Mouse (Mus musculus): Measurements from ENCODE around the gene Aggf1. TPM values are rescaled to one million over a fixed set of nuclear protein-coding genes. Genes with fewer than 3 reads are reported as not detected.

Aggf1 gene
- polyA plus RNA-seq (2014; fragmentation: Nextera tagmentation; extraction: Ambion mirVana) = 38.0 and 40.3 TPM in 2 replicates

DNA sequence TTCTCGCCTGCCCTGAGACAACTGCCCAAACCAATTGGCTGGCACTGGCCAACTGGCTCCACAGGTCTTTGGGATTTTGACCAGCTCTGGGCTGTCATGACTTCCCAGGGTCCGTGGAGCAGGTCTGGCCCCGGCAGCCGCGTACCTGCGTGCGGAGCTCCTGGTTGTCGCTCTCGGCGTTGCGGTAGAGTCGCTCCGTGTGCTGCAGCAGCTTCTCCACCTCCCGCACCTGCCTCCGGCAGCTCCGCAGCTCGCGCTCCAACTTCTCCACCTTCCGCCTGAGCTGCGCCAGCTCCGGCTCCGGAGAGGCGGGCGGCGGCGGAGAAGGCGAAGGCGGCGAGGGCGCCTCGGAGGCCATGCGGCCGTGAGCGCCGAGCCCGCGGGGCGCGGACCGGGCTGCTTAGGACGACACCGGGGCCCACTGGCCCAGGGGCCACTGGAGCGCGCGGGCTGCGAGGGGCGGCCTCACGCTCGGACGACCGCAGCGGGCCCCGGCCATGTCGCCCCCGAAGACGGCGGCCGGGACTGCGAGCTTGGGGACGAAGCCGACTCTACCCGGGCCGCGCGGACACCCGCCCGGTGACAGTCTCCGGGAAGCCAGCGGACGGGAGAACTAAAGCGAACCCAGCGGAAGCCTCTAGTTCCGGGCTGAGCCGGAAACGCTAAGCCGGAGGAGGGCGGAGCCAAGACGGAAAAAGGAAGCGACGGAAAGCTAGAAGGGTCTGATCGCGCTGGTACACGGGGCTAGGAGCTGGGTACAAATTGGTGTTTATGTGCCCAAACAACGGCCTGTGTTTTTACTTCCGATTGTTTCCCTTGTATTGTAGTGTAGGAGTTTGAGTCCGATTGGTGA, at the start of gene Aggf1:
TSS of gene Aggf1 (minus strand) at position 652 of the 853 bp plus-strand sequence.
- peak within 1 kb of the TSS; percentile 94 for H3K9ac ChIP-seq (ENCODE audit: low read length)
- peak within 1 kb of the TSS; percentile 68 for H3K27ac ChIP-seq (ENCODE audit: low read depth, low read length)
- H3K27me3 ChIP-seq (replicated peaks; ENCODE audit: control insufficient read depth, insufficient read depth, low read length) = no peaks in the 10 kb centered on the region
- H3K4me3 ChIP-seq (ENCODE audit: low read depth, low read length) = peak within 1 kb of the TSS; percentile 99
- peak within 1 kb of the TSS; percentile 91 for H3K4me2 ChIP-seq (ENCODE audit: low read length)
- peak; percentile 97 for DNase-seq (ENCODE audit: low spot score)
- ATAC-seq = peak; percentile 99
- under 1% methylated on average over 77 of the region's 86 CpGs for WGBS
- peaks cover 11% of the 10 kb centered on the region for H3K4me1 ChIP-seq (ENCODE audit: control insufficient read depth, insufficient read depth, low read length)
- no peaks in the 10 kb centered on the region for H3K9me3 ChIP-seq (replicated peaks; ENCODE audit: control insufficient read depth, low read length)
- peaks cover 17% of the 10 kb centered on the region for H3K36me3 ChIP-seq (ENCODE audit: control insufficient read depth, insufficient read depth, low read length)

DNA sequence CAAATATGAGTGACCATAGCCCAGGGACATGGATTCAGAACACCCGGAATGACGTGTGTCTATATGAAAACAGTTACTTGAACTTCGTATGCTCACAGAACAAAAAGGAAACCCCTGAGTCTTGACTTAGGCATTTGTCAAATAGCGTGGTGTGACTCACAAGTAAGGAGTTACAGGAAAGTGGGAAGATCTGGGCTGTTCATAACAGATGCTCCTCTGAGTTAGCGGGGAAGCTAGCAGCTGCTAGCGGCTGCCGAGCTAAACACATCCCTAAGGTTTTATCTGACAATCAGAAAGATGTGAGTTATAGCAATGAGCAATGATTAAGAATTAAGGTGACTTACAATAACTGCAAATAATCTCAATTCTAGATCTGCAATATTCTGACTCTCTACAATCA, 49.8 kb upstream of the Aggf1 start:
- no peak overlapping the region for H3K4me3 ChIP-seq (ENCODE audit: low read depth, low read length)
- DNase-seq (ENCODE audit: low spot score) (peak; percentile 28), ATAC-seq (no peak)
- H3K4me1 ChIP-seq (ENCODE audit: control insufficient read depth, insufficient read depth, low read length) = peaks cover 6% of the 10 kb centered on the region
- no peak overlapping the region for H3K9ac ChIP-seq (ENCODE audit: low read length)
- H3K27me3 ChIP-seq (replicated peaks; ENCODE audit: control insufficient read depth, insufficient read depth, low read length) = no peaks in the 10 kb centered on the region
- no peak overlapping the region for H3K27ac ChIP-seq (ENCODE audit: low read depth, low read length)
- no peaks in the 10 kb centered on the region for H3K9me3 ChIP-seq (replicated peaks; ENCODE audit: control insufficient read depth, low read length)
- H3K4me2 ChIP-seq (ENCODE audit: low read length) = no peak overlapping the region
- no peaks in the 10 kb centered on the region for H3K36me3 ChIP-seq (ENCODE audit: control insufficient read depth, insufficient read depth, low read length)
- 79% methylated on average over 7 of the region's 7 CpGs for WGBS

DNA sequence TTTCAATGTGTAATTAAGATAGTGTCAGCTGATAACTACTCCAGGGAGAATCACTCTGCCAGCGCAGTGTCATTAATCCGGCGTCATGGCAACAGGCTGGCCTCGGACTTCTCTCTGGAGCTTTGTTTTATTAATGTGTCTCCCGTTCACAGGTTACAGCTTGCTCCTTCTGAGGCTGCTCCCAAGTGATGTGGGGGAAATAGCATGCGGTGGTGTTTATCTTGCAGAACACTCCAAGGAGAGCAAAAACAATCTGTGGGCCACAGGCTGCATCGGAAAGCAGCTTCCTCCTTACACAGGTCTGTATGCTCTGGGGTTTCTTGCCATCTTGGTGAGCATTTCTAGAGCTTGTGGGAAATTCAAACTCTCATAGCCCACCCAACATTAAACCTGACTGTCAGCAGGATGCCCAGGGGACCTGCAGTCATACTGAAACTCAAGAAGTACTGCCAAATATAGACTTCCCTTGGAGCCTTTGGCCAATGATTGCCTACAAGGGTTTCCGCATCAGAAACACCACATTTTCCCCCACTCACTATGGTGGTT, 44.1 kb upstream of the Aggf1 start:
- 25% methylated on average over 8 of the region's 8 CpGs for WGBS
- Histone ChIP-seq H3K9ac (ENCODE audit: low read length) (no peak overlapping the region), H3K27me3 (replicated peaks; ENCODE audit: control insufficient read depth, insufficient read depth, low read length) (no peaks in the 10 kb centered on the region), H3K4me3 (ENCODE audit: low read depth, low read length) (no peak overlapping the region), H3K36me3 (ENCODE audit: control insufficient read depth, insufficient read depth, low read length) (no peaks in the 10 kb centered on the region), H3K27ac (ENCODE audit: low read depth, low read length) (peak overlapping the region; percentile 5; the same call in 1 of the 2 replicates), H3K4me2 (ENCODE audit: low read length) (peak overlapping the region; percentile 23; the same call in 1 of the 2 replicates), H3K9me3 (replicated peaks; ENCODE audit: control insufficient read depth, low read length) (no peaks in the 10 kb centered on the region), H3K4me1 (ENCODE audit: control insufficient read depth, insufficient read depth, low read length) (peaks cover 11% of the 10 kb centered on the region)
- ATAC-seq (peak; percentile 74; the same call in 1 of the 2 replicates), DNase-seq (ENCODE audit: low spot score) (peak; percentile 75)

DNA sequence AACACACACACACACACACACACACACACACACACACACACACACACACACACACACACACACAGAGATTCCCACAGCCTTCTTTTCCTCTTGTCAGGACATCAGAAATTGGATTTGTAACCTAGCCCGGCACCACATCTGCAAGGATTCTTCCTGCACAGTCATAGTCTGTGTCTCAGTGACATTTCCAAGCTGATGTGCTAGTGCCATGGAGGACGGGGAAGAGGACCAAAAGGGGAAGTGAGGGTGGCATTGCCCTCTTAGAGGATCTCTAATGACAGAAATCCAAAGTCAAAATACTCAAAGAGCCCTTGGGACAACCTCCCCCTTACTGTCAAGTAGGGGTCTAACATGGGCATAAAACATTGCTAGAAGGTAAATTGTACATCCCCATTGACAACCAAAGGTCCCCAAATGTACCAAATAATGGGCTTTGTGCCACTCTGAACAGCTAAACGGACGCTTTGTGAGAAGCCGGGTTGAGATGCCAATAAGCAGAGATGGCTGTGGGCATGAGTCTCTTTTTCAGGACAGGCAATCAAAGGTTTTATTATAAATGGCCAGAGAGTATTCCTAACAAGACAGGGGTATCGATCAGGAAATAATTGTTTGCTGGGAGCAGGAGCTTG, 43.5 kb upstream of the Aggf1 start:
- Histone ChIP-seq H3K4me1 (ENCODE audit: control insufficient read depth, insufficient read depth, low read length) (peaks cover 11% of the 10 kb centered on the region), H3K9ac (ENCODE audit: low read length) (no peak overlapping the region), H3K4me2 (ENCODE audit: low read length) (peak overlapping the region; percentile 23; the same call in 1 of the 2 replicates), H3K27ac (ENCODE audit: low read depth, low read length) (0 out of 2 replicates have a peak overlapping the region, but pooled peaks have one; percentile 5), H3K36me3 (ENCODE audit: control insufficient read depth, insufficient read depth, low read length) (no peaks in the 10 kb centered on the region), H3K27me3 (replicated peaks; ENCODE audit: control insufficient read depth, insufficient read depth, low read length) (no peaks in the 10 kb centered on the region), H3K9me3 (replicated peaks; ENCODE audit: control insufficient read depth, low read length) (no peaks in the 10 kb centered on the region), H3K4me3 (ENCODE audit: low read depth, low read length) (no peak overlapping the region)
- whole genome bisulfite sequencing = 32% methylated on average over 6 of the region's 6 CpGs
- ATAC-seq (0 out of 2 replicates have a peak, but pooled peaks have one; percentile 7), DNase-seq (ENCODE audit: low spot score) (no peak)

DNA sequence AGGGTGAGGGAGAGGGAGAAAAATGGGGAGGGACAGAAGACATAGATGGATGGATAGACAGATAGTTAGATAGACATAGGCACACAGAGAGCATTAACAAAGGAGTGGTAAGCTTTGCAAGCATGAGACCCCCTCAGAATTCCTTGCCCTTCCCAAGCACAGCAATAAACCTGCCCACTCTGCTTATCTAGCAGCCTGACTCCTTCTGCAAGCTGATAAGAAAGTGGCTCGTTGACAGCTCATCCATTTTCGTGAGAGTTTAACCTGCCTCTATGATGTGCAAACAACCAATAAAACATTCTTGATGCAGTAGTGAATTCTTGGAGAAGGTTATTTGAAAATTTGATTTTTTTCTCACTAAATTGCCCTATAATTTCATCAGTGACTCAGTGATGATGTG, 37.1 kb upstream of the Aggf1 start:
- Histone ChIP-seq H3K4me1 (ENCODE audit: control insufficient read depth, insufficient read depth, low read length) (no peaks in the 10 kb centered on the region), H3K9ac (ENCODE audit: low read length) (no peak overlapping the region), H3K4me2 (ENCODE audit: low read length) (no peak overlapping the region), H3K27me3 (replicated peaks; ENCODE audit: control insufficient read depth, insufficient read depth, low read length) (no peaks in the 10 kb centered on the region), H3K4me3 (ENCODE audit: low read depth, low read length) (no peak overlapping the region), H3K9me3 (replicated peaks; ENCODE audit: control insufficient read depth, low read length) (no peaks in the 10 kb centered on the region), H3K36me3 (ENCODE audit: control insufficient read depth, insufficient read depth, low read length) (no peaks in the 10 kb centered on the region), H3K27ac (ENCODE audit: low read depth, low read length) (no peak overlapping the region)
- ATAC-seq = no peak
- whole genome bisulfite sequencing = 71% methylated on average over 2 of the region's 2 CpGs
- DNase-seq (ENCODE audit: low spot score) = no peak

DNA sequence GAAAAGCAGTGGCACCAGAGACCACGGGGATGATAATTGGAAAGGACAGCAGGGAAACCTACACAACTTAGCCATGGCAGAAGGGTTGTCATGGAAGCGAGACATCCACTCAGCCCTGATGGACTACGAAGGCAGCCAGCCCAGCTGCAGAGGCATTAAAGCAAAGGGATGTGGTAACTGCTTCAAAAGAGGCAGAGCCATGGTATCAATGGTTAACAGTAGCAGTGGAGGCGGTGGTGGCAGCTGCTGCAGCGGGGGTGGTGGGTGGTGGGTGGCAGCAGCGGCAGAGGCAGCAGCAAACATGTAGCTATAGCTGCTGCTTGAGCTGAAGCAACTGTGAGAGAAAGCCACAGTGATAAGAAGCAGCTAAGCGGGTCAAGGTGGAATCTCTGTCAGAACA, 18.1 kb upstream of the Aggf1 start:
- WGBS = 89% methylated on average over 7 of the region's 7 CpGs
- no peak overlapping the region for H3K4me2 ChIP-seq (ENCODE audit: low read length)
- DNase-seq (ENCODE audit: low spot score) (no peak), ATAC-seq (no peak)
- H3K27me3 ChIP-seq (replicated peaks; ENCODE audit: control insufficient read depth, insufficient read depth, low read length) = no peaks in the 10 kb centered on the region
- H3K36me3 ChIP-seq (ENCODE audit: control insufficient read depth, insufficient read depth, low read length) = no peaks in the 10 kb centered on the region
- H3K27ac ChIP-seq (ENCODE audit: low read depth, low read length) = no peak overlapping the region
- H3K9ac ChIP-seq (ENCODE audit: low read length) = no peak overlapping the region
- H3K9me3 ChIP-seq (replicated peaks; ENCODE audit: control insufficient read depth, low read length) = no peaks in the 10 kb centered on the region; the same call in 1 of the 2 replicates
- H3K4me1 ChIP-seq (ENCODE audit: control insufficient read depth, insufficient read depth, low read length) = no peaks in the 10 kb centered on the region
- H3K4me3 ChIP-seq (ENCODE audit: low read depth, low read length) = no peak overlapping the region

DNA sequence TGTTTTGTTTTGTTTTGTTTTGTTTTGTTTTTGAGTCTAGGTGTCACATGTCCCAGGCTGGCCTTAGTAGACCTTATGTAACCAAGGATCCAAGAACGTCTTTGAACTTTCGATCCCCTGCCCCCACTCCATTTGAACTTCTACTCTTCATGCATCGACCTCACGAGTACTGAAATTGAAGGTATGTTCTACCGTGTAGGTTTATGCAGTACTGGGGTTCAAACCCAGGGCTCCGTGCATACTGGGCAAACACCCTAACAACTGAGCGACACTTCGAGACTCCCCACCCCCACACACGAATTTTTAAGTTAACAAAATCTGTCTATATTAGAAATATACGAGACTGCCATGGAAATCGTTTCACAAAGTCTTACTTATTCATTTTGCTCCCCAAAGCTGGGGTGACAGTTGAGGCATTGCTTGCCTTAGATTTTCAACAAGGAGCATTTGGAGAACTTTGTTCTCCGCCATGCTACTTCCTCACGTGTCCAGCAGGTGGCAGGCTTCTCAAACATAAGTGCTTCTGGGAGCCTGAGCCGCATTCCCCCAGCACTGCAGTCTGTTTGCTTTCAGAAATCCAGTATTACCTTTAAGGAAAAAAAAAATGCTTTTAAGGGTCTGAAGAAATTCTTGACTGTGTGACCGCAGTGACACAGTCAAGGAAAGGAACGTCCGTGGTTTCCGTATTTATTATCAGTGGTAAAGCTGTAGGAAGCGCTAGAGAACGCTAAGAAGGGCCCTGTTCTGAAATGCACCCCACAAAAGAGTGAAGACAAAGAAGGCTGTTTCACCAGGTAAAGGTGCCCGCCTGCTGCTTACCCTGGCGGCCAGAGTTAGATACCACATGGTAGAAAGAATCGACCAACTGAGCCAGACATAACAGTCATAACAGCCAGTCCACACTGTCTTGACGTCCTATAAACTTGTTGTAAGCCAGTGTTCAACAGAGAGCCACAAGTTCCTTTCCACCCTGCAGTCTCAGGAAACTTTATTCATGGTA, 15.0 kb upstream of the Aggf1 start:
- WGBS = 32% methylated on average over 24 of the region's 24 CpGs
- peak overlapping the region; percentile 25; the same call in 1 of the 2 replicates for H3K4me2 ChIP-seq (ENCODE audit: low read length)

DNA sequence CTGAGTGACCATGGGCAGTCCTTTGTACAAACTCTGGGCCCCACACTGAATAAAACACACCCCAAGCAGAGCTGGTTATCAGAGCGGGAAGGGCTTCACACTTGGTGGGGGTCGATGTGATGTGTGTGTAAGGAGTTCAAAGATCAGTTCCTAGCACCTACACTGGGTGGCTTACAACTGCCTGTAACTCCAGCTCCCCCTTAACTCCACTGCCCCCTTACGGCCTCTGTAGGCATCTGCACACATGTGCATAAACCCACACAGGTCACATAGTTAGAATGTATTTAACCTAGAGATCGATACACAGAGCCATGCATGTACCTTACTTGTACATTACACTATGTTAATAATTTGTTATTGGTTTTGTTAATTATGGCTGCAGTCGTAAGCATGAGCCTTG, 13.1 kb upstream of the Aggf1 start:
- ATAC-seq = no peak
- Histone ChIP-seq H3K4me1 (ENCODE audit: control insufficient read depth, insufficient read depth, low read length) (no peaks in the 10 kb centered on the region), H3K4me3 (ENCODE audit: low read depth, low read length) (no peak overlapping the region), H3K27ac (ENCODE audit: low read depth, low read length) (no peak overlapping the region), H3K27me3 (replicated peaks; ENCODE audit: control insufficient read depth, insufficient read depth, low read length) (no peaks in the 10 kb centered on the region), H3K9ac (ENCODE audit: low read length) (no peak overlapping the region), H3K36me3 (ENCODE audit: control insufficient read depth, insufficient read depth, low read length) (no peaks in the 10 kb centered on the region), H3K4me2 (ENCODE audit: low read length) (no peak overlapping the region), H3K9me3 (replicated peaks; ENCODE audit: control insufficient read depth, low read length) (no peaks in the 10 kb centered on the region)
- DNase-seq (ENCODE audit: low spot score) = no peak
- 85% methylated on average over 5 of the region's 5 CpGs for WGBS

More for the DNA sequence above, 15.0 kb upstream of the Aggf1 start:
- Histone ChIP-seq H3K4me3 (ENCODE audit: low read depth, low read length) (no peak overlapping the region), H3K36me3 (ENCODE audit: control insufficient read depth, insufficient read depth, low read length) (no peaks in the 10 kb centered on the region), H3K9me3 (replicated peaks; ENCODE audit: control insufficient read depth, low read length) (no peaks in the 10 kb centered on the region), H3K27me3 (replicated peaks; ENCODE audit: control insufficient read depth, insufficient read depth, low read length) (no peaks in the 10 kb centered on the region), H3K4me1 (ENCODE audit: control insufficient read depth, insufficient read depth, low read length) (no peaks in the 10 kb centered on the region), H3K27ac (ENCODE audit: low read depth, low read length) (no peak overlapping the region), H3K9ac (ENCODE audit: low read length) (peak overlapping the region; percentile 22; the same call in 1 of the 2 replicates)
- DNase-seq (ENCODE audit: low spot score) = peak; percentile 91
- ATAC-seq = peak; percentile 72
